Mouse (Mus musculus): ENCODE measurements around the gene Pdzrn3. TPM values are rescaled to one million over a fixed set of nuclear protein-coding genes. Genes with fewer than 3 reads are reported as not detected.

The Pdzrn3 gene
- polyA plus RNA-seq, 1 experiment, result 13.8 TPM

DNA sequence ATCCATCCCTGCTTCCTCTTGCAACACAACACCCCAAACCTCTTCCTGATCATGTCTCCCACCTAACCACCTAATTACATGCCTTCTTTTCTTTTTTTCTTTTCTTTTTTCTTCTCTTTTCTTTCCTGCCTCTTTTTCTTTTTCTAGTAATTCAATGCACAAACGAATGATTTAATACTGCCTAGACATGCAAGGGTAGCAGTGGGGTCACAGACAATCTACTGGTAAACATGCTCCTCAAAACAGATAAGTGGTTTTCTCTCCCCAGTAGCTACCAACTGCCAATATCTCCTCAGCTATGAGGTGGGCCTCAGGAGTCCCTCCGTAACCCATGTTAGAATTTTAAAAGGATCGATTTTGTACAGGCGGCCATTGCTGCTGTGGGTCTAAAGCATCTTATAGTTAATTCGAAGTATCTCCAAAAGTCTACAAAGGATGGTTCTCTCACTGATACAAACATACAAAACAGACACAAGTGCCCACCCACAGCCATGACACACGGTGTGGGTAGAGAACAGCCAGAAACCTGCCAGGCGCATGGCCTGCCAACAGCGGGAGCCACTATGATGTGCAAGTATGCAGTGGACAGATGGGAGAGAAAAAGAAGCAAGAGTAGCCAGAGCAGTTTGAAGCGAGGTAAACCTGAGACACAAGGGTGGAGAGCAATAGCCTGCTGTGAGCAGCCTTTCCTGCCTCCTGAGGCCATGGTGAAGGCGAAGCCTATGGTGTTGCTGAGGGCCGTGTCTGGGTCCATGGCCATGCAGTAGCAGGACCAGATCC, 73.5 kb downstream of the Pdzrn3 start:
- TF ChIP-seq USF1 (IDR thresholded peaks at IDR 0.05; ENCODE audit: low read depth) (no peak), SRF (IDR thresholded peaks at IDR 0.05; ENCODE audit: control insufficient read depth, insufficient read length, low read depth) (no peak)
- Histone ChIP-seq H3K27me3 (ENCODE audit: control insufficient read depth, insufficient read depth, insufficient read length) (no peaks in the 10 kb centered on the region), H3K4me3 (no peak overlapping the region), H3ac (ENCODE audit: control insufficient read depth, insufficient read length) (no peak overlapping the region), H3K79me2 (ENCODE audit: control insufficient read depth, insufficient read depth) (no peaks in the 10 kb centered on the region), H3K4me2 (ENCODE audit: low read depth) (no peak overlapping the region), H3K36me3 (ENCODE audit: control insufficient read depth, insufficient read depth) (no peaks in the 10 kb centered on the region)

DNA sequence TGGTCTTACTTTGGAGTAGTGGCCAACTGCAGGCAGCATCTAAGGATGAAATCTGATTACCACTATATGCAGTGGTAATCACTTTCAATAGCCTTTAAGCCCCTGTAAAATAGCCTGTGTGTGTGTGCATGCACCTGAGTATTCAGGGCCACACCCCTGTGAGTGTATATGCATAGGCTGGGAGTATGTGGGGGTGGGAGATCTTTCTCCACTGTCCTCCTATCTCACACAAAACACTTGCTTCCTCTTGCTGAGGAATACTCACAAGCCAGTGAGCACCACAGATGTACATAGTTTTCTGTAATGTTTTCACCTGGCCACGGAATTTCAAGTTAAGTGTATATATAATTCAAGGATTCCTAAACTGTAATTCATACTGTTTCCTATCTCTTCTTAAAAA, 74.2 kb downstream of the Pdzrn3 start:
- Histone ChIP-seq H3K4me2 (ENCODE audit: low read depth) (no peak overlapping the region), H3K36me3 (ENCODE audit: control insufficient read depth, insufficient read depth) (no peaks in the 10 kb centered on the region), H3K79me2 (ENCODE audit: control insufficient read depth, insufficient read depth) (no peaks in the 10 kb centered on the region), H3ac (ENCODE audit: control insufficient read depth, insufficient read length) (no peak overlapping the region), H3K4me3 (no peak overlapping the region), H3K27me3 (ENCODE audit: control insufficient read depth, insufficient read depth, insufficient read length) (no peaks in the 10 kb centered on the region)
- no peak for TF ChIP-seq E2F4 (IDR thresholded peaks at IDR 0.05; ENCODE audit: insufficient read depth)
- no peak for TF ChIP-seq SRF (IDR thresholded peaks at IDR 0.05; ENCODE audit: control insufficient read depth, insufficient read length, low read depth)
- no peak for TF ChIP-seq MAX (IDR thresholded peaks at IDR 0.05; ENCODE audit: low read depth)
- no peak for TF ChIP-seq MYOD1 (IDR thresholded peaks at IDR 0.05; ENCODE audit: control insufficient read depth in 1 of 3, insufficient read length in 2 of 3, low read depth in 2 of 3)
- no peak for TF ChIP-seq REST (IDR thresholded peaks at IDR 0.05; ENCODE audit: insufficient read depth, insufficient read length)
- no peak for TF ChIP-seq CEBPB (IDR thresholded peaks at IDR 0.05; ENCODE audit: insufficient read depth, poor library complexity, severe bottlenecking)
- TF ChIP-seq TCF12 (IDR thresholded peaks at IDR 0.05; ENCODE audit: insufficient read depth, poor library complexity, severe bottlenecking), result no peak
- no peak for TF ChIP-seq TCF3 (IDR thresholded peaks at IDR 0.05; ENCODE audit: insufficient read length, low read depth)
- TF ChIP-seq USF1 (IDR thresholded peaks at IDR 0.05; ENCODE audit: low read depth), result no peak
- TF ChIP-seq MYOG (IDR thresholded peaks at IDR 0.05; ENCODE audit: control insufficient read depth in 1 of 3, insufficient read depth in 1 of 3, insufficient read length in 2 of 3, low read depth in 2 of 3), result no peak

DNA sequence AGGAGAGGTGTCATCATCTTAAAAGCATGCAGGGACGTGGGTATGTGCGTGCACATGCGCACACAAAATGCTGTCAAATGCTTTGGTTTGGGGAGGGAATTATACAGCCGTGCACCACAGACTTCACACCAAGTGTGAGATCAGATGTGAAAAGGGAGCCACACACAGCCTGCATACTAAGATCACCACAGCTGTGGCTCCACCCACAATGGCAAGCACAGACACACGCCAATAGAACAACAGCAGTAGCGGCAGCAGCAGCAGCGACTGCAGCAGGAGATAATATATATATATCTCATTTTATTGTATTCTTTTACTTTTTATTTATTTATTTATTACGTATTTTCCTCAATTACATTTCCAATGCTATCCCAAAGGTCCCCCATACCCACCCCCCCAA, 76.5 kb downstream of the Pdzrn3 start:
- no peak for TF ChIP-seq CEBPB (IDR thresholded peaks at IDR 0.05; ENCODE audit: insufficient read depth, poor library complexity, severe bottlenecking)
- no peak for TF ChIP-seq TCF12 (IDR thresholded peaks at IDR 0.05; ENCODE audit: insufficient read depth, poor library complexity, severe bottlenecking)
- no peak for TF ChIP-seq TCF3 (IDR thresholded peaks at IDR 0.05; ENCODE audit: insufficient read length, low read depth)
- no peak for TF ChIP-seq E2F4 (IDR thresholded peaks at IDR 0.05; ENCODE audit: insufficient read depth)
- no peak for TF ChIP-seq REST (IDR thresholded peaks at IDR 0.05; ENCODE audit: insufficient read depth, insufficient read length)
- no peaks in the 10 kb centered on the region for H3K27me3 ChIP-seq (ENCODE audit: control insufficient read depth, insufficient read depth, insufficient read length)
- no peak overlapping the region for H3ac ChIP-seq (ENCODE audit: control insufficient read depth, insufficient read length)
- no peaks in the 10 kb centered on the region for H3K79me2 ChIP-seq (ENCODE audit: control insufficient read depth, insufficient read depth)
- H3K4me3 ChIP-seq, result no peak overlapping the region
- no peak overlapping the region for H3K4me2 ChIP-seq (ENCODE audit: low read depth)
- no peaks in the 10 kb centered on the region for H3K36me3 ChIP-seq (ENCODE audit: control insufficient read depth, insufficient read depth)

DNA sequence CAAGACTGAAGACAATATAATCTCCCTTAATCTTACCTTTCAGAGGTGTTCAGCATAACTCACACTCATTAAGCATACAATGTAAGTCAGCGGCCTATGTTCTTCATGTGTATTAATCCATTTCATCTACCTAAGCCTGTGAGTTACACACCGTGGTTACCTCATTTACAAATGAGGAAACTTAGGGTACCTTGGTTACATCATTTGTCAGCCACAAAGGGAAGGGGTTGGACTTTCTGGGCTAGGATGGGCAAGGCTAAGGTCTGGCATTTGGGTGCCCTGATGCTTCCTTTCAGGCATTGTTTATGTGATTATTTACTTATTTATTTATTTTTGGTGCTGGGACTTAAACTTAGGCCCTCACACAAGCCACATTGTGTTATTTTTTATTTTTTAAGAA, 78.3 kb downstream of the Pdzrn3 start:
- no peak overlapping the region for H3ac ChIP-seq (ENCODE audit: control insufficient read depth, insufficient read length)
- no peaks in the 10 kb centered on the region for H3K36me3 ChIP-seq (ENCODE audit: control insufficient read depth, insufficient read depth)
- TF ChIP-seq POLR2A (IDR thresholded peaks at IDR 0.05; ENCODE audit: insufficient read length, low read depth) (no peak), POLR2AphosphoS2 (IDR thresholded peaks at IDR 0.05; ENCODE audit: insufficient read length, low read depth) (no peak), USF1 (IDR thresholded peaks at IDR 0.05; ENCODE audit: low read depth) (no peak), REST (IDR thresholded peaks at IDR 0.05; ENCODE audit: insufficient read depth, insufficient read length) (no peak), TCF3 (IDR thresholded peaks at IDR 0.05; ENCODE audit: insufficient read length, low read depth) (no peak), MYOD1 (IDR thresholded peaks at IDR 0.05; ENCODE audit: control insufficient read depth in 1 of 3, insufficient read length in 2 of 3, low read depth in 2 of 3) (no peak), MYOG (IDR thresholded peaks at IDR 0.05; ENCODE audit: control insufficient read depth in 1 of 3, insufficient read depth in 1 of 3, insufficient read length in 2 of 3, low read depth in 2 of 3) (no peak), CEBPB (IDR thresholded peaks at IDR 0.05; ENCODE audit: insufficient read depth, poor library complexity, severe bottlenecking) (no peak), E2F4 (IDR thresholded peaks at IDR 0.05; ENCODE audit: insufficient read depth) (no peak), TCF12 (IDR thresholded peaks at IDR 0.05; ENCODE audit: insufficient read depth, poor library complexity, severe bottlenecking) (no peak), SRF (IDR thresholded peaks at IDR 0.05; ENCODE audit: control insufficient read depth, insufficient read length, low read depth) (no peak), MAX (IDR thresholded peaks at IDR 0.05; ENCODE audit: low read depth) (no peak)
- H3K4me2 ChIP-seq (ENCODE audit: low read depth), result no peak overlapping the region
- H3K4me3 ChIP-seq, result no peak overlapping the region
- no peaks in the 10 kb centered on the region for H3K79me2 ChIP-seq (ENCODE audit: control insufficient read depth, insufficient read depth)
- no peaks in the 10 kb centered on the region for H3K27me3 ChIP-seq (ENCODE audit: control insufficient read depth, insufficient read depth, insufficient read length)
